Mouse (Mus musculus): ENCODE results near the gene Tuba4a. TPM values are rescaled to one million over a fixed set of nuclear protein-coding genes. Genes with fewer than 3 reads are reported as not detected.

The Tuba4a gene
- polyA plus RNA-seq (2015; fragmentation: Nextera tagmentation; extraction: Ambion mirVana) = 170 and 193 TPM in 2 replicates

- DNase-seq (ENCODE audit: low spot score) = no peak
Measured at GRCm38 (mm10) chr1:75219531-75219930, at the start of gene Tuba4a. Tuba4a (minus strand) TSS chr1:75219865.

GRCm38 (mm10) chr1:75264091-75264880, 44.6 kb upstream of the Tuba4a start, which contains the start of gene Ptprn:
Ptprn (minus strand) TSS chr1:75264502.
- DNase-seq (ENCODE audit: low spot score) = no peak

- peak; percentile 62 for DNase-seq (ENCODE audit: low spot score)
Measured at GRCm38 (mm10) chr1:75262969-75263951, 43.6 kb upstream of the Tuba4a start.

- DNase-seq (ENCODE audit: low spot score) = no peak
Measured at GRCm38 (mm10) chr1:75261278-75261677, 41.6 kb upstream of the Tuba4a start.

- DNase-seq (ENCODE audit: low spot score) = peak; percentile 62
Measured at GRCm38 (mm10) chr1:75255516-75256046, 35.9 kb upstream of the Tuba4a start.

GRCm38 (mm10) chr1:75254625-75255013, 35.0 kb upstream of the Tuba4a start:
- no peak for DNase-seq (ENCODE audit: low spot score)

GRCm38 (mm10) chr1:75253849-75254624, 34.4 kb upstream of the Tuba4a start:
- DNase-seq (ENCODE audit: low spot score) = peak; percentile 82

GRCm38 (mm10) chr1:75253029-75253428, 33.4 kb upstream of the Tuba4a start:
- DNase-seq (ENCODE audit: low spot score) = no peak

GRCm38 (mm10) chr1:75252308-75252707, 32.6 kb upstream of the Tuba4a start:
- DNase-seq (ENCODE audit: low spot score) = no peak

GRCm38 (mm10) chr1:75251112-75251970, 31.7 kb upstream of the Tuba4a start:
- peak; percentile 83 for DNase-seq (ENCODE audit: low spot score)

- no peak for DNase-seq (ENCODE audit: low spot score)
Measured at GRCm38 (mm10) chr1:75250498-75250897, 30.8 kb upstream of the Tuba4a start.

GRCm38 (mm10) chr1:75248041-75248772, 28.5 kb upstream of the Tuba4a start:
- no peak for DNase-seq (ENCODE audit: low spot score)

- DNase-seq (ENCODE audit: low spot score) = no peak
Measured at GRCm38 (mm10) chr1:75247071-75247930, 27.6 kb upstream of the Tuba4a start.

- DNase-seq (ENCODE audit: low spot score) = peak; percentile 65
Measured at GRCm38 (mm10) chr1:75244836-75245235, 25.2 kb upstream of the Tuba4a start.

GRCm38 (mm10) chr1:75244175-75244826, 24.6 kb upstream of the Tuba4a start:
- no peak for DNase-seq (ENCODE audit: low spot score)

GRCm38 (mm10) chr1:75243411-75243810, 23.7 kb upstream of the Tuba4a start:
- no peak for DNase-seq (ENCODE audit: low spot score)

GRCm38 (mm10) chr1:75239591-75239990, 19.9 kb upstream of the Tuba4a start:
- no peak for DNase-seq (ENCODE audit: low spot score)
